In the genomic region with DNA sequence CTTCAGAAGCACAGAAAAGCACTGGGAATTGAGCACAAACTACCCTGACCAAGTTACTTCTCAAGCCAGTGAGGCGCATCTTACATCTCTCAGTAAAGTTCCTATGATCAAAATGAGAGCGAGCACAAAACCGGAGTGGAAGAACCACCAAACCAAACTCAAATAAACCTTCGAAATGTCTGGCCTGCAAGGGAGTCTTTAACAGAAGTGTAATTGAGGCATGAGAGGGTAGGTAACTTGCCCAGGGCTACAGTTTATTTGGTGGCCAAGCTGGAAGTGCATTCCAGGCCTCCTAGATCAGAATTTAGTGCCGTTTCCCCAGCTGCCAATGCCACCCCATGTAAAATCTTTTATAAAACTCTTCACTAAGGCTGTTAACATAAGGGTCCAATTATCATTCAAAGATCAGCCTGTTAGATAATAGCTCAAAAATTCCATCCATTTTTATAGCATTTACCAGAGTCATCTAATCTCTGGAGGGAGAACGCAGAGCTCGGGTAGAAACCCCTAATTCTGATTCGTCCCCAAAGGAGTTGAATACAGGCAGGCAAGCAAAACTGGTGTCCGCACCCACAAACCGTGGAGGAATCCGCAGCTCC, we compare ENCODE assay signal across 8 mouse cellular contexts.
DNase-seq lines count a peak whose midpoint lies in the region; ATAC-seq and TF ChIP-seq lines count a peak whose summit lies in the region.

No protein-coding gene starts in this region.

- no peak for TF ChIP-seq POLR2A in bone marrow macrophage, adult 2 months (IDR thresholded peaks at IDR 0.05; ENCODE audit: borderline replicate concordance, low read depth, low read length)

- ATAC-seq in kidney, embryonic 15.5 days (replicated peaks; ENCODE audit: low FRiP score), result no peak
- no peak for ATAC-seq in hindbrain, embryonic 13.5 days (ENCODE audit: low FRiP score)
- no peak for ATAC-seq in midbrain, embryonic 14.5 days (ENCODE audit: low FRiP score, low TSS enrichment)

- no peak for TF ChIP-seq CTCF in bone marrow macrophage, adult 2 months (IDR thresholded peaks at IDR 0.05; ENCODE audit: low read depth, low read length)

- no peaks in the 10 kb centered on the region for H3K36me3 ChIP-seq in kidney, embryonic 15.5 days
- H3K36me3 ChIP-seq in hindbrain, embryonic 13.5 days, result no peaks in the 10 kb centered on the region
- no peaks in the 10 kb centered on the region for H3K36me3 ChIP-seq in midbrain, embryonic 14.5 days (ENCODE audit: control insufficient read depth, insufficient read depth, low read length)

- 14% methylated on average over 11 of the region's 11 CpGs for whole genome bisulfite sequencing in kidney, embryonic 15.5 days
- 21% methylated on average over 11 of the region's 11 CpGs for WGBS in hindbrain, embryonic 13.5 days
- 14% methylated on average over 11 of the region's 11 CpGs for WGBS in midbrain, embryonic 14.5 days

- H3K4me3 ChIP-seq in kidney, embryonic 15.5 days (replicated peaks), result peak overlapping the region; percentile 99
- H3K4me3 ChIP-seq in bone marrow macrophage, adult 2 months (ENCODE audit: insufficient read depth, low read length), result peak overlapping the region; percentile 99
- peak overlapping the region; percentile 100 for H3K4me3 ChIP-seq in hindbrain, embryonic 13.5 days
- peak overlapping the region; percentile 95 for H3K4me3 ChIP-seq in midbrain, embryonic 14.5 days (replicated peaks; ENCODE audit: low read depth, low read length)

- H3K9me3 ChIP-seq in kidney, embryonic 15.5 days (replicated peaks), result no peaks in the 10 kb centered on the region
- no peaks in the 10 kb centered on the region for H3K9me3 ChIP-seq in hindbrain, embryonic 13.5 days
- H3K9me3 ChIP-seq in midbrain, embryonic 14.5 days (ENCODE audit: control insufficient read depth, low read length), result no peaks in the 10 kb centered on the region

- H3K4me1 ChIP-seq in kidney, embryonic 15.5 days, result peaks cover 52% of the 10 kb centered on the region
- H3K4me1 ChIP-seq in bone marrow macrophage, adult 2 months (ENCODE audit: control insufficient read depth, insufficient read depth, low read length), result peaks cover 31% of the 10 kb centered on the region
- H3K4me1 ChIP-seq in hindbrain, embryonic 13.5 days (replicated peaks), result peaks cover 57% of the 10 kb centered on the region
- peaks cover 46% of the 10 kb centered on the region for H3K4me1 ChIP-seq in midbrain, embryonic 14.5 days (ENCODE audit: control insufficient read depth, insufficient read depth, low read length)

- peak overlapping the region; percentile 96 for H3K4me2 ChIP-seq in kidney, embryonic 15.5 days
- H3K4me2 ChIP-seq in hindbrain, embryonic 13.5 days, result peak overlapping the region; percentile 93
- peak overlapping the region; percentile 93 for H3K4me2 ChIP-seq in midbrain, embryonic 14.5 days (ENCODE audit: low read length)

- DNase-seq in kidney, postnatal 4 days, result no peak
- DNase-seq in midbrain, embryonic 14.5 days, result no peak
- DNase-seq in natural killer cell, adult 2 months (ENCODE audit: low spot score in 2 of 2), result no peak
- no peak for DNase-seq in testis, postnatal 10 days (ENCODE audit: low spot score)
- DNase-seq in retina, postnatal 1 day, result no peak

- no peaks in the 10 kb centered on the region for H3K27me3 ChIP-seq in kidney, embryonic 15.5 days
- peaks cover 13% of the 10 kb centered on the region for H3K27me3 ChIP-seq in hindbrain, embryonic 13.5 days
- H3K27me3 ChIP-seq in midbrain, embryonic 14.5 days (ENCODE audit: control insufficient read depth, insufficient read depth, low read length), result no peaks in the 10 kb centered on the region; the same call in 1 of the 2 replicates

- H3K27ac ChIP-seq in kidney, embryonic 15.5 days, result peak overlapping the region; percentile 97
- H3K27ac ChIP-seq in bone marrow macrophage, adult 2 months (ENCODE audit: insufficient read depth, low read depth, low read length), result no peak overlapping the region
- H3K27ac ChIP-seq in hindbrain, embryonic 13.5 days, result peak overlapping the region; percentile 94; the same call in 1 of the 2 replicates
- H3K27ac ChIP-seq in midbrain, embryonic 14.5 days (replicated peaks; ENCODE audit: low read depth, low read length), result no peak overlapping the region

- H3K9ac ChIP-seq in kidney, embryonic 15.5 days, result peak overlapping the region; percentile 93
- H3K9ac ChIP-seq in hindbrain, embryonic 13.5 days, result peak overlapping the region; percentile 96
- peak overlapping the region; percentile 92 for H3K9ac ChIP-seq in midbrain, embryonic 14.5 days (replicated peaks; ENCODE audit: low read length)

Comparison
In these comparisons a context has a peak if more than half of its experiments do, and no peak if none do; other contexts are left out.
1. H3K27ac ChIP-seq: peak in kidney, embryonic 15.5 days (single experiment) and hindbrain, embryonic 13.5 days (single experiment); none in bone marrow macrophage, adult 2 months (single experiment) and midbrain, embryonic 14.5 days (single experiment).
2. Peak in every context shown above with its lines, with median percentiles within 50 percentile points of each other: H3K4me2 ChIP-seq, H3K4me3 ChIP-seq and H3K9ac ChIP-seq.